Mouse (Mus musculus) Muller cell, postnatal 12 days (primary cell): ENCODE measurements at regions not wholly inside any gene's neighbourhood (a gene's known extent, or its start where the extent isn't known, plus 50 kb on each side); places are given as distances from the start of the nearest gene placed in this dataset.

ENCODE experiments used
- DNase-seq: peaks from one replicate; pipeline ENCODE4 v3.0.0-alpha.2; 2015; ENCODE audit errors: inconsistent ontology term

DNA sequence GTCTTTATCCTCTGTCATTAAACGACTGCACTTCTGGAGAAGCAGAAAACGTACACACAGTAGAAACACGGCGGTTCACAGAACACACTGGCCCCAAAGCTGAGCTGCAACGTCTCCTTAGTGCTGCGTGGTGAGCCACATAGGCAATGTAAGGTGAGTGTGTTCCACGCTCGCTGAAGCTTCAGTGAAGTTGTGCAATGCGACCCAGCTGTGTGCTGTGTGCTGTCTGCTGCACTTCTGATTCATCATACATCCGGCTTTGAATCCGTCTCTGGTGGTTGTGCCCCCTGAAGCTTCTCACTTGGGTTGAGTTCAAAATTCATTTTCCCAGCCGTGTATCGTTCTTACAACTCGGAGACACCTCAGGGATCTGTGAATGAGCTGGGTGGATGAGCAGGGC, 250.6 kb downstream of the Uaca start:
- DNase-seq = no peak

- peak; percentile 49 for DNase-seq
Observed at GRCm38 (mm10) chr9:61046517-61046916, 252.2 kb downstream of the Uaca start.

DNA sequence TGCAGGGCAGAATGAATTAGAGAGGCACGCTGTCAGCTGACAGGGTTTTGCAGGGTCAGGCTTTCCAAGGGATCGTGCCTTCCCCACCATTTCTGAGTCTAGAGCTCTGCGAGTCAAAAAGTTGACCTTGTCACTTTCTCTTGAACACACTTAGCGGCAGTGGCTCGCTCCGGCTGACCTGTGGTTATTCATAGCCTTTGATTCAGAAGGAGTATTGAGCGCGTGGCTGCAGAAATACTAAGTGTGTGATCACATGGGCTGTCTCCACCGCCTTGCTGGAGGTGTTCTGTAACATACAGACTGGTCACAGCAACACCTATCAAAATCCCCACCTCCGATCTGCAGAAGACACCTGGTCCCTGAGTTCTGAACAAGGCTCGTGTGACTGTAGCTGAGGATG, 252.9 kb downstream of the Uaca start:
- DNase-seq = no peak

DNA sequence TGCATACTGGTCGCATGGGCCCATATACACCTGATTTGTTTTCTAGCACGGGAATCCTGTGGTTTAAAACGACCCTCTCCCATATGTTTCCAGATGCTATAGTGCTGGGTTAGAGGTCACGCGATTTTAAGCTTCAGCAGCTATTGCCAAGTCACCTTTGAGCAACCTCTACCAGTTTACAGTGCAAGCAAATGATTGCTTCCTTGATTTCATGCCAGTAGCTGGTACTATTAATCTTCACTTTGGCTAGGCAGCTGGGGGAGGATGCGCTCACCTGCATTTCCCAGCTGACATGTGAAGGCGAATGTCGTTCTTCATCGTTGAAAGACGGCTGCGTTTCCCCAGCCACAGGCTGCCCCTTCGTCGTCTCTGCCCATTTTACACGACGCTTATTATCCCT, 254.2 kb downstream of the Uaca start:
- DNase-seq = no peak

- no peak for DNase-seq
Observed at GRCm38 (mm10) chr9:61052621-61053020, 258.3 kb downstream of the Uaca start.

DNA sequence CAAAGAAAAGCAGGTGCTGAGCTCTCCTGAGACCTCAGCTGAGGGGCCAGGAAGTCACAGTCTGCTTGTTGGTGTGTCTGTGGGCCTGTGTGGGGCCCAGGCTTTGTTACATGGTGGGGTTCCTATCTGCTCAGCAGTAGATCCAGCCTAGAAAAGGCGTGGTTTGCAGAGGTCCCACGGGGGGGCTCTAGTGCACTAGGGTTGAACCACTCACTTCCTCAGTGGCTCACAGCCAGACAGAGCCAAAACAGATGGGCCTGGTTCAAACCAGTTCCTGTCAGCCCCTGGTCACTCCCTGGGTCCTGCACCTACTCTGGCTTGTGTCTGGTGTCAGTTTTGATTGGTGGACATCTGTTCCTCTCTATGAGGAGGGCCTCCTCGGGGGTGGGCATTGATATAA, 260.1 kb downstream of the Uaca start:
- DNase-seq = peak; percentile 53

GRCm38 (mm10) chr9:61055392-61055791, 261.1 kb downstream of the Uaca start:
- no peak for DNase-seq

GRCm38 (mm10) chr9:61055928-61056730, 261.8 kb downstream of the Uaca start:
- no peak for DNase-seq

- DNase-seq = no peak
Observed at GRCm38 (mm10) chr9:61056731-61057270, 262.5 kb downstream of the Uaca start.

GRCm38 (mm10) chr9:61059225-61059624, 264.9 kb downstream of the Uaca start:
- no peak for DNase-seq

DNA sequence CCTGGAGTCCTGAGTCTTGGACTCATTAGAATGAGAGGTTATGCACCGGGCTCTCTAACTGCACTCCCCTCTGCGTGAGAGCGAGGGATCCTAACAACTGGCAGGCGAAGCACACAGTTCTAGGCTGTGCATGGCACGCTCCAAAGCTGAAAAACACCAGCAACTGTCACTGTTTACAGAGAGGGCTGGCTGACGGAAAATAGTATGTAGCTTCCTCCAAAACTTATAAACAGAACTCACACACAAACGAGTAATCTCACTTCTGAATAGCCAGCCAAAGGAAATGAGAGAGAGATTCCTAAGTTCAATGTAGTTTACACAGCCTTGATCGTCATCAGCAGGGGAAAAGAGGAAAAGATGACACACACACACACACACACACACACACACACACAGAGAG, 266.6 kb downstream of the Uaca start:
- DNase-seq = no peak

DNA sequence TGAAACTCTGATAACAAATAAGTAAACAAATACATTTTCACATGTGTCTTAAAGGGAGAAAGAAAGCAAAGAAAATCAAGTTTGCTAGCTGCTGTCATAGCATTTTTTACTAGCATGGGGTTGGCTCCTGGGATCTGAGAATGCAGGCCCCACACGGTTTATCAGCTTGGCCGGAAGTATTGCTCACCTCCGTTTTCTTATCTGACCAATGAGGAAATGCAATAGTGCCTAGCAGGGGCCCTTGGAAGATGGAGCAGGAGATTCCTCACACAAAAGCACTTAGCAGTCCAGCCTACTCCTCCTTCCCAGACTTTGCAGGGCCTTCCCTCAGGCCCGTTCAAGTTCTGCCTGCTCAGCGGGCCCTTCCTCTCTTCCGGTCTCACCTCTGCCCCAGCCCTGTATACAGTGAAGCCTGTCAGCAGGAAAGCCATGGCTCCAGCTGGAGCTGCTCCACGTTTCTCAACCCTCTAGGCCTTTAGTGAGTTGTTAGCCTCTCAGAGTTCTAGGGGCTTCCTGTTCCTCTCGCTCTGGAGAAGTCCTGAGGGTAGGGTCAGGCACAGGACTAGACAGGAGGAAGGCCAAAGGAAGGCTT, 270.5 kb downstream of the Uaca start:
- DNase-seq = no peak

DNA sequence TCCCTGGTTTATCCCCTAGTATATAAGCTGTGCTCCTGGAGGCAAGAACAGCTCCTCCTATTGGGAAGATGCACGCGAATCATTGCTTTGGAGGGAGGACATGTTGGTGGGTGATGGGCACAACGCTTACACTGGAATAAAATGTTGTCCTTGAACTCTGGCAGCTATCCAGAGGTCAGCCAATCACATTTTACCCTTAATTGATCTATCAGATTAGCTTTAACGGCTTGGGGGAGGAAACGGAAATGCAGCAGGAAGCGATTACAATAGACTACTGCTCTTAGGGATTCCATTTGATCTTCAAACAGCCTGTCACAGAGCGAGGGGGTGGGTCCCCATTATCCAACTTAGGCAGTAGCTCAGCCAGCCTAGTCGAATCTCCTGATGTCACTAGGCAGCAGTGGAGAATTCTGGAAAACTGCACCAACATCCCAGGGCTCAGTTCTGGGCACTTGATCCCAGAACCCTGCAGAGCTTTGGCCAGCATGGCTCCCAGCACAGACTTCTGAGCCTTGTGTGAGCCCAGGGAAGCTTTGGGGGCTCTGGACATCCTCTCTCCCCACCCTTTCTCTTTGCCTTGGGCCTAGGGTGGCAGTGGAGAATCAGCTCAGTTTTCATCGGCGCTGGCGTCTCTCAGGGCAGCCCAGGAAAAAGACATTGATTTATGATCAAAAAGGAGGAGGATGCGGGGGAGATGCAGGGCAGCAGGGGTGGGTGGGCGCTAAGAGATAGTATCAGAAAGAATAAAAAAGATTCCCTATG, 275.4 kb downstream of the Uaca start:
- DNase-seq = no peak

GRCm38 (mm10) chr9:61070315-61070707, 276.0 kb downstream of the Uaca start:
- no peak for DNase-seq

DNA sequence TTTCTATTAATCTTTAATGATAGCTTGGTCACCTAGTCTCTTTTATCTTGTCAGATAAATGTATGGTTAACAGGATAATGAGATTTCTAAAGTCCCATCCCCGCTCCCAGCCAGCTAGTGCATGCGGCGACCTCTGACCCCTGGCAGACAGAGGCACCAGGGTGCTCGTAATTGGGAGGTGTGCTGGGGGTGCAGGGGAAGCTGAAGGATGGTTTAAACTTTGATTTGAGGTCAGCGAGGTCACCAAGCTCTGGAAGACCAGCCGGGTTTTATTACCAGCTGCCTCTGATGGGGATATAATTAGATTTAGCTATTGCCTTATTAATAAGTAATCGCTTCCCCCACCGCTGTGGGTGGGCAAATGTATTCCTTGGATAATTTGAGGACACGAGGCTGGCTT, 276.5 kb downstream of the Uaca start:
- DNase-seq = no peak

- peak; percentile 82 for DNase-seq
Observed at GRCm38 (mm10) chr9:61073482-61073881, 279.1 kb downstream of the Uaca start.

DNA sequence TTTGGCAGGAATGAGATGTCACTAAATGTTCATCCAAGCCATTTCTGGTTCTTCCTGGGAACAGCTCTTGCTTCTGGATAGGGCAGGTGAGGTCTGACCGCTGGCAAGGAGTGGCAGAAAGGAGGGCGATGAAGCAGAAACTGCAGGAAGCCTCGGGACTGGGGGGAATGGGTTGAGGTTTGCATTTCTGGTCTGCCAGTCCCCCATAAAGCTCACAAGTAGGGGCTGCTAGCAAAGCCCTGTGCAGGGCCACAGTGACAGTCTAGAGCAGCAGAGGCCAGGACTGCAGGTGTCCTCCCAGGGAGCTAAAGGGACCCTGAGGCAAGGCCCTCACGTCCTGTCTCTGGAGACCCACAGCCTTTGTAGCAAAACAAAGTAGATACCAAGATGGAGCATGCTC, 280.7 kb downstream of the Uaca start:
- DNase-seq = no peak

GRCm38 (mm10) chr9:61077181-61077580, 282.8 kb downstream of the Uaca start:
- no peak for DNase-seq

- DNase-seq = no peak
Observed at GRCm38 (mm10) chr9:61077807-61078206, 283.5 kb downstream of the Uaca start.

DNA sequence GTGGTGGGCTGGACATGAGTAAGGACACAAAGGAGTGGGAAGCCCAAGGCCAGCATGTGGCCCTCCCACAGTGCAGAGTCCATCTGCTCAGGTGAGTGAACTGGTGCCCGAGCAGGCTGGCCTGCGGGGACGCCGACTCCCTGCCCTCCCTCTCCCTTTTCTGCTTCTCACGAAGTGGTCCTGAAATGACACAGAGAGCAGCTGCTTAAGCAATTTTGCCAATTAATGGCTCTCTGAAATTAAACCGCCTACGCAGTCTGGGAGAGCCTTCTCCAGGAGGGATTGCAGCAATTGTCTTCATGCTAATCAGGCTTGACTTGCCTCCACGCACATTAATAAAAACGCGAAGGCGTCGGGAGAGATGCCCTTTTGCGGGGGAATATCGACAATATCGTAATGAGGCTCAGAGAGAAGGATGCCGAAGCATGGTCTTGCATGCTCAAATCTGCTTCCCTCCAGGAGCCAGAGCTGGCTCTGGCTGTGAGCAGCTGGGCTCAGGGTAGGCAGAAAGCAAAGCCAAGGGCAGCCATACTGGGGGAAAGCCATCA, 287.2 kb downstream of the Uaca start:
- peak; percentile 76 for DNase-seq

DNA sequence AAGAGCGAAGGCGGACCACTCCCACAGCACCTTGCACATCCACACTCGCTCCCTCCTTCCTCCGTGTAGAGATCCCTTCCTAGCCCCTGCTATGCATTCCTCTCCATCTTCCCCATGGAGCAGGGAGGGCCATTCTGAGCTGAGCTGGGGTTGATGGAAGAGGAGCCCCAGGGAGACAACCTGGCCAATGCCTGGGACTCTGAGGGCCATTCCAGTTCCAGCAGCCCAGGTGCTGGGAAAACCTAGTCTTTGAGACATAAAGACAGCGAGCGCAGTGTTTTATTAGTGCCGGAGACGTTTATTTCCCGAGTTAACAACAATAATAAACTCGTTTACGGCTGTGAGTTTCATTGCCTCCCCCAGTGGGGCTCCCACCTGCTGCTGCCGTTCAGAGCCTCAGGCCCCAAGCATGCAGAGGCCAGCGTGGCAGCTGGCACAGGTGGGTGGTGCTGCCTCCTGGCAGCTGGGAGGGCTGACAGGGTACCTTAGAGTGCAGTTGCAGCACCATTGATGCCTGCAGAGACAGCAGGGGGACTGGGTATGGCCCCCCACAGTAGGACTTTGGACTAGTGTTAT, 287.4 kb upstream of the Tle3 start:
- no peak for DNase-seq

DNA sequence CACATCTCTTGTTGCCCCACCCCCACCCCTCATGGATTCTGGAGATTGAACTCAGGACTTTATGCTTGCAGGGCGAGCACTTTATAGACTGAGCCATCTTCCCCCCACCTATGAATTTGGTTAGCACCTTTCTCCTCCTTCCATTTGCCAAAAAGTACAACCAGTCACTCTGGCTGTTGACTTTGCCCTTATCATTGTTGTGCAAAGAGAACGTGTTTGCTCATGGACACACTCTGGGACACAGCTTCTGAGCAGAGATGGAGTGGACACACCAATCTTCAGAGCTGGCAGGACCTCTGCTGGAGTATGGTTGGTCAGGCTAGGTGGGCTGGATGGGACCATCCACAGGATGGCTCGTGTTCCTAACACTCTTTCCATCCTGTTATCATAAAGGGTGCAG, 285.1 kb upstream of the Tle3 start:
- DNase-seq = no peak
